Mouse (Mus musculus) hindbrain, embryonic 15.5 days (tissue): Measurements from ENCODE around the gene Carhsp1. TPM values are rescaled to one million over a fixed set of nuclear protein-coding genes. Genes with fewer than 3 reads are reported as not detected.
A peak's percentile ranks its signal among the peaks of the same experiment; 100 is the strongest.

Source experiments
- ATAC-seq: fragments of 200-750 bp; cut with Nextera tagmentation; 2 replicates; pipeline ENCODE4 v1.8.0; 2017; ENCODE audit warnings: low read depth, moderate number of reproducible peaks, moderate TSS enrichment; ENCODE audit not compliant: low FRiP score
- H3K27ac ChIP-seq: fragments of 300-500 bp; sonication (generic); replicated peaks from 2 replicates; pipeline ENCODE4 v1.5.1; 2015; ENCODE audit warnings: mild to moderate bottlenecking, inconsistent platforms
- H3K27me3 ChIP-seq: fragments of 300-500 bp; sonication (generic); 2 replicates; pipeline ENCODE4 v1.6.1; 2015; ENCODE audit warnings: control low read depth, inconsistent platforms
- H3K36me3 ChIP-seq: fragments of 300-500 bp; sonication (generic); 2 replicates; pipeline ENCODE4 v1.6.1; 2015; ENCODE audit warnings: control low read depth, inconsistent platforms
- H3K4me1 ChIP-seq: fragments of 300-500 bp; sonication (generic); replicated peaks from 2 replicates; pipeline ENCODE4 v1.6.1; 2015; ENCODE audit warnings: control low read depth, inconsistent platforms
- H3K4me2 ChIP-seq: fragments of 300-500 bp; sonication (generic); 2 replicates; pipeline ENCODE4 v1.6.1; 2015; ENCODE audit warnings: moderate library complexity, mild to moderate bottlenecking, inconsistent platforms
- H3K4me3 ChIP-seq: fragments of 300-500 bp; sonication (generic); 2 replicates; pipeline ENCODE4 v1.5.1; 2015; ENCODE audit warnings: mild to moderate bottlenecking, inconsistent platforms
- H3K9ac ChIP-seq: fragments of 300-500 bp; sonication (generic); 2 replicates; pipeline ENCODE4 v1.6.1; 2015; ENCODE audit warnings: inconsistent platforms
- H3K9me3 ChIP-seq: fragments of 300-500 bp; sonication (generic); 2 replicates; pipeline ENCODE4 v1.6.1; 2016; ENCODE audit warnings: control low read depth, inconsistent platforms
- WGBS: fragments of 180-500 bp; shearing (Covaris S2); methylation state at CpG from one replicate; pipeline ENCODE4 v1.1.7; 2015; 5-methylcytosine and 5-hydroxymethylcytosine counted together
- polyA plus RNA-seq: library from polyadenylated mRNA; unstranded; fragments of >200 nt; fragmentation: Nextera tagmentation; extraction: Ambion mirVana; gene quantifications from 2 replicates; pipeline ENCODE4 v1.2.1, GENCODE M21; 2015

Gene Carhsp1
- polyA plus RNA-seq, 1 experiment from 2014 or later, result 171 TPM

DNA sequence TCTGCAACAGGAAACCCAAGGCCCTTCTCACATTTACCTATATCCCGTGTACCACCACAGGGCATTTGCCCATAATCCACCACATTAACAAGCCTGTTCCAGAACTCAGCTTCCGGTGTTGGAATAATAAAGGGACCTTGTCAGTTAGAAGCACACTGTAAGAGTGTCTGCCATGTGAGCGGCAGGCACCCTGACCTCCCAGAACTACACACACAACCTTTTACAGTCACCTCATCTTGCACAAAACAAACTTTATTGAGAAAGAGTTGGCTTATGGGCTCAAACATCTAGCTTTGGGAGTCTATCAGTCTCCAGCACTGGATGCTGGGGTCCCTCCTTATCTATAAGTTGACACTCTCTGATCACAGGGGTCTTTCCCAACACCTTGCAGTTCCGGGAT lies 13.6 kb downstream of the Carhsp1 start:
- Histone ChIP-seq H3K9me3 (no peaks in the 10 kb centered on the region), H3K4me1 (peaks cover 3% of the 10 kb centered on the region; the same call in 1 of the 2 replicates), H3K4me2 (no peak overlapping the region), H3K9ac (no peak overlapping the region), H3K27me3 (no peaks in the 10 kb centered on the region), H3K36me3 (peaks cover 51% of the 10 kb centered on the region), H3K27ac (no peak overlapping the region), H3K4me3 (no peak overlapping the region)
- ATAC-seq, result no peak
- WGBS, result 82% methylated on average over 4 of the region's 4 CpGs

DNA sequence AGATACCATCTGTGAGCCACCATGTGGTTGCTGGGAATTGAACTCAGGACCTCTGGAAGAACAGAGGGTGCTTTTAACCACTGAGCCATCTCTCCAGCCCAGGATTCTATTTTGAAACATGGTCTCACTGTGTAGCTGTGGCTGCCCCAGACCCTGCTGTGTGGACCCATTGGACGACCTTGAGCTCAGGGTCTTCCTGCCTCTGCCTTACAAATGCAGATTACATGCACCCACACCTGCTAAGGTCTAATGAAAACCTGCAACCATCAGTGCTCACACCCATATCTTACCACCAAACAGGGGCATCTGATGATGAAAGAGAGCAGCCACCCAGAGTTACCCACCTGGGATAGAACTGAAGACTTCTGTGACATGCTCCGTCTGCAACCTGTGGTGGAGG lies 15.7 kb downstream of the Carhsp1 start:
- no peak overlapping the region for H3K4me2 ChIP-seq
- no peak overlapping the region for H3K27ac ChIP-seq
- H3K4me1 ChIP-seq, result no peaks in the 10 kb centered on the region
- no peak overlapping the region for H3K9ac ChIP-seq
- H3K9me3 ChIP-seq, result no peaks in the 10 kb centered on the region
- no peaks in the 10 kb centered on the region for H3K27me3 ChIP-seq
- peaks cover 41% of the 10 kb centered on the region for H3K36me3 ChIP-seq
- H3K4me3 ChIP-seq, result no peak overlapping the region
- no peak for ATAC-seq
- 94% methylated on average over 2 of the region's 2 CpGs for WGBS

DNA sequence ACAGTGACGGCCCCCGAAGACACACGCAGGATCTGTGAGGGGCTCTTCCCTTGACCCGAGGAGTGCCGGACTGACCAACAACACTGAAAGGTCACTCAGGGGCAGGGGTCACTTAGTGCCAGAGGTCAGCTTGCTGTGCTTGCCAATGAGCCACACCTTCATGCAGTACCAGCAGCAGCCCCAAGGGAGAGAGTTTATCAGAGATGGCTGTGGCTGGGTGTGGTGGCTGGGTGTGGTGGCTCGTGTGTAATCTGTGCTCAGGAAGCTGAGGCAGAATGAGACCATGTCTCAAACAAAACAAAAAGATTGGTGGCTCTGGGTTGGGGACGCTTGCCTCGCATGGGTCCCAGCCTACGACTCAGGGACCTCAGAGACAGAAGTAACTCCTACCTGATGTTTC lies 16.4 kb downstream of the Carhsp1 start:
- H3K9ac ChIP-seq, result no peak overlapping the region
- 84% methylated on average over 9 of the region's 9 CpGs for WGBS
- ATAC-seq, result no peak
- no peak overlapping the region for H3K4me3 ChIP-seq
- no peaks in the 10 kb centered on the region for H3K9me3 ChIP-seq
- H3K36me3 ChIP-seq, result peaks cover 37% of the 10 kb centered on the region
- no peaks in the 10 kb centered on the region for H3K4me1 ChIP-seq
- no peak overlapping the region for H3K4me2 ChIP-seq
- no peaks in the 10 kb centered on the region for H3K27me3 ChIP-seq
- H3K27ac ChIP-seq, result no peak overlapping the region

DNA sequence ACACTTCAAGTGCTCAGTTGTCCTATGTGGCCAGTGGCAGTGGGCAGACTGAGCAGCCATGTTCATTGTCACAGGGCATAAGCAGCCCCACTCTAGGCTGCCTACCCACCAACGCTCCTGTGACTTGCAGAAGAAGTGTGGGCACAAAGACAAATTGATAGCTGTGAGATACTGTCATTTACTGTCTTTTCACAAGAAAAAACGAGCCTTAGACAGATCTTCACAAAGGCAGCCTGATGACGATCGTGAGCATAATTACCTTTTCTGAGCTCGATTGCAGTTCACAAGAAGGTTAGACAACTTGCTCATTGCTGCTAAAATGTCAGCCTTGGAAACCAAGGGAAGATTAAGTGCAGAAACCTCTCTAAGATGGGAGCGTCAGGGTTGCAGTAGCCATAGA lies 16.8 kb downstream of the Carhsp1 start:
- Histone ChIP-seq H3K4me1 (no peaks in the 10 kb centered on the region), H3K36me3 (peaks cover 34% of the 10 kb centered on the region), H3K4me2 (no peak overlapping the region), H3K9me3 (no peaks in the 10 kb centered on the region), H3K9ac (no peak overlapping the region), H3K4me3 (no peak overlapping the region), H3K27ac (no peak overlapping the region), H3K27me3 (no peaks in the 10 kb centered on the region)
- WGBS, result 86% methylated on average over 6 of the region's 6 CpGs
- ATAC-seq, result no peak

DNA sequence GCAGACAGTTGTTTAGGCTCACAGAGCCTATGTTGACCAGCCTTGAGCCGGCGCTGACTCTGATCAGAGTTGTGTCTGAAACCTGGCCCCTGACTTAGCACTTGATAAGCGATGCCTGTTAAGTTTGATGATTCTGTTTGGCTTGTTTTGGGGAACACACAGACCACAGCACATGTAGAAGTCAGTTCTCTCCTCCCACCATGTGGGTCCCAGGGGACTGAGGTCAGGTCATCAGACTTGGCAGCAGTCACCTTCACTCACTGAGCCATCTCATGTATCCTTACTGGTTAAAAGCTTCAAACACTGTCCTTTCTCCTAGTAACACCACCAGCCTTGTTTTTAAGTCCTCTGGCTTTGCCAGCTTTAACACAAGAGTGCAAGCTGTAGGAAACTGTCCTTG lies 21.9 kb downstream of the Carhsp1 start:
- no peak overlapping the region for H3K4me2 ChIP-seq
- peaks cover 49% of the 10 kb centered on the region for H3K36me3 ChIP-seq
- no peaks in the 10 kb centered on the region for H3K9me3 ChIP-seq
- 92% methylated on average over 3 of the region's 3 CpGs for WGBS
- no peak overlapping the region for H3K27ac ChIP-seq
- no peaks in the 10 kb centered on the region for H3K27me3 ChIP-seq
- H3K4me3 ChIP-seq, result no peak overlapping the region
- no peaks in the 10 kb centered on the region for H3K4me1 ChIP-seq
- no peak for ATAC-seq
- H3K9ac ChIP-seq, result no peak overlapping the region

DNA sequence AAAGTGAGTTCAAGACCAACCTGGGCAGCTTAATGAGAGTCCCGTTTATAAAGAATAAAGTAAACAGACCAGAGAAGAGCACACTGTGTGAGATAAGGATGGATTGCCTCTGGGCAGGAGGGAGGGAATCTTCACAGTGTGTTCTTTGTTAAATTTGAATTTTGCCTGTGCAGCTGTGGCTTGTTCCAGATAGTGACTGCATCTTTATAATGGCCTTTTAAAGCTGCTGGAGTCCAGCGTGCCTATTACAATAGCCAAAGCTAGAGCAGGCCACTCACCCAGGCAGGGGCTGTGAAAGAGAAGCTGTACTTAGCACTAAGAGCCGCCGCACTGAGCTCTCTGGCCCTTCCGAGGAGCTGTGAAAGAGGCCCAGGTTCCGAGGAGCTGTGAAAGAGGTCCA lies 26.4 kb downstream of the Carhsp1 start:
- no peak overlapping the region for H3K4me3 ChIP-seq
- H3K9me3 ChIP-seq, result no peaks in the 10 kb centered on the region
- 84% methylated on average over 6 of the region's 6 CpGs for WGBS
- no peaks in the 10 kb centered on the region for H3K27me3 ChIP-seq
- no peaks in the 10 kb centered on the region for H3K4me1 ChIP-seq
- H3K36me3 ChIP-seq, result peaks cover 57% of the 10 kb centered on the region
- no peak overlapping the region for H3K27ac ChIP-seq
- H3K9ac ChIP-seq, result no peak overlapping the region
- no peak for ATAC-seq
- H3K4me2 ChIP-seq, result no peak overlapping the region

DNA sequence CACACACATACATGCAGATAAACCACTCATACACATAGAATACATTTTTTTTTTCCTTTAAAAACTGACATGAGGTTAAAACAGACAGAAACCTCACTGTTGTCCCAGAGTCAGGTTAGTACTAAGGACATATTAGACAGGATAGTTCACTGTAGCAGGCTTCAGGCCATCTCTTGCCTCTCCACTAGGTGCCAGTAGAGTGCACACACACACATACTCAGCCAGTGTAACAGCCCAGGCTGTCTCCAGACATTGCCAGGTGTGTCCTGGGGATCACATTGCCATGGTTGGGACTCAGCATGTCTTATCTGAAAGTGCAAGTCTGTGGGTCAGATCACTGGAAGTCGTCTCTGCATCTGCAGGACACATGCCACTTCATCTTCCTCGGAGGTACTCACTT lies 28.1 kb downstream of the Carhsp1 start:
- Histone ChIP-seq H3K4me2 (no peak overlapping the region), H3K9ac (no peak overlapping the region), H3K27me3 (no peaks in the 10 kb centered on the region), H3K4me1 (peaks cover 6% of the 10 kb centered on the region; the same call in 1 of the 2 replicates), H3K36me3 (peaks cover 44% of the 10 kb centered on the region), H3K4me3 (no peak overlapping the region), H3K27ac (no peak overlapping the region), H3K9me3 (no peaks in the 10 kb centered on the region)
- WGBS, result 82% methylated on average over 2 of the region's 2 CpGs
- ATAC-seq, result 0 out of 2 replicates have a peak, but pooled peaks have one; percentile 65

DNA sequence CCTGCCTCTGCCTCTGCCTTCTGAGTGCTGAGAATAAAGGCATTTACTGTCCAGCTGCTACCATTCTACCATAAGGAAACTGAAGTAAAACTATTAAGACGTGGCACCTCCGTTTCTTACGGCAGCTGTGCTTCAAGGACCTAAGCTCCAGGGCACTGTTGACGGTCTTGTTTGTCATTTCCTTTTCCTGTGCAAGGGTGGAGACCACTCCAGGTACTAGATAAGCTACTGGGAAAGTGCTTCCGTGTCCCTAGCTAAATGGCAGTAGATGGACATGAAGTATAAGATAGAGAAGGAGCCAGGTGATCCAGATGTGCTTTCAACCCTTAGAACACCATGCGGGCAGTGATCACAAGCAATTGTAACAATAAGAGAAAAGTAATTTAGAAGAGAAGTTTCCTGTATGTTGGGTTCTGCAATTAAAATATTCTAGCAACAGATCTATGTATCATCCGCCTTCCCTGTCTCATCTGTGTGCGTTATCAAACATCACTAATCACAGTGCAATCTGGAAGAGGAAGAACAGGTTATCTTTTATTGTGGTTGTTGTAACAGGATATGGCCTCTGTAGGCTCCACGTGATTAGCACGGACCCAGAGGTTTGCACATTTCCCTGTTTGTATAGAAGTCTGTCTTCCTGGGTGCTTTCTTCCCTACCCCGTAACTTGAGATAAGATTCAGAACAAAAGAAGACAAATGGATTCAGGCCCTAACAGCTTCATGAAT lies 32.3 kb downstream of the Carhsp1 start:
- 89% methylated on average over 11 of the region's 11 CpGs for WGBS
- peaks cover 35% of the 10 kb centered on the region for H3K4me1 ChIP-seq
- no peak for ATAC-seq

DNA sequence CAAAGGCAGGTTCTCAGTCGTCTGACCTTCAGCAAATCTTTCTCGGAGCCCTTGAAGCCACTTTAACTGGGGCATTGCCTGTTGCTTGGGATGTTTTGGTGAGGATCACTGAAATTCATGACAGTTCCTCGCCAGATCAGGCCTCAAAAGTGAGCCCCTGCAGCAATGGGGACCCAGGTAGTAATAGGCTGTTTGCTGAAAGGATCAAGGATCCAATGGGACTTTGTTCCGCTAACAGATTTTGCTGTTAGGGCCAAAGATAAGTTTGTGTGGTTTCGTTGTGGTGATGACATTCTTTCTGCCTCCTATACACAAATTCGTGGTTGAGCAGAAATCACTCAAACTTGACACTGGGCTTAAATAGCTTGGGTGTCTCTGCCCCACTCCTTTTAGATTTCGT lies 33.8 kb downstream of the Carhsp1 start:
- peak overlapping the region; percentile 90 for H3K27ac ChIP-seq
- no peak for ATAC-seq

More for the DNA sequence above, 32.3 kb downstream of the Carhsp1 start:
- H3K27me3 ChIP-seq, result no peaks in the 10 kb centered on the region
- no peak overlapping the region for H3K27ac ChIP-seq
- H3K36me3 ChIP-seq, result peaks cover 13% of the 10 kb centered on the region
- H3K9ac ChIP-seq, result no peak overlapping the region
- no peak overlapping the region for H3K4me2 ChIP-seq
- H3K4me3 ChIP-seq, result no peak overlapping the region
- H3K9me3 ChIP-seq, result no peaks in the 10 kb centered on the region

DNA sequence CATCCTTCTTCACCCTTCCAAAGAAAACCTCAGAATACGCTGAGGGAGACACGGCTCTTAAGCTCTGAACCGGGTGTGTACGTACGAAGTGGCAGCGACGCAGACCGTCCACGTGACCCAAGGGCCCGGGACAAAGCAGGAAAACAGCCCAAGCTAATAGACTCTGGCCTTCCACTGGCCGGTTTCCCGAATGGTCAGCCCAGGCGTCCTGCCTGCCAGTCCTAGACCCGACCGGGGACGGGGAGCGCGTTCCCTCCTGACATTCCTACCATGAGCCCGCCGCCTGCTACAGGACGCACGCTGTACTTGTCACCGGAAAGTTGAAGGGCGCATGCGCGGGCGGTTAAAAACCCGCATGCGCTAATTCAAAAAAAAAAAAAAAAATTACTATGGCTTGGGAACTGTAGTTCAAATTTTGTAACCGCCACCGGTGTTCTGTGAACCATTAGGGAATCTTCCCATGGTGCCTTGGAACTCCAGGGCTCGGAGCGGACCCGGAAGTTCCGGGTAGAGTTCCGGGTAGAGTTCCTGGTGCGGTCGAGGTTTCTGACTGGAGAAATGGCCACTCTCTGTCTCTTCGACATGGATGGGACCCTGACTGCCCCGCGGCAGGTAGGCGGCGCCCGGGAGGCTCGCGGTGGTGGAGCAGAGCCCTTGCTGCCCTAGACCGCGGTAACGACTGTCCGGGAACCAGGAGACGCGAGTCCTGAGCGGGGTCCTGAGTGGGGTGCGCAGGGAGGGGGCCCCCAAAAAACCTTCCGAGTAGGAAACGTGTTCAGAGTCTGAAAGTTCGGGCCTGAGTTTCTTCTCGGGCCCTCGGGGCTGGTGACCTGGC lies 34.5 kb downstream of the Carhsp1 start, which contains the start of the genes Pmm2 and Tmem186:
Gene Pmm2, plus strand, starts transcription at position 458 of the 835 bp plus-strand sequence.
Gene Tmem186, minus strand, starts transcription at position 496 of the 835 bp plus-strand sequence.
- Histone ChIP-seq H3K9ac (peak within 1 kb of the TSS; percentile 68), H3K27ac (peak within 1 kb of the TSS; percentile 90), H3K4me1 (peaks cover 35% of the 10 kb centered on the region), H3K9me3 (no peaks in the 10 kb centered on the region), H3K27me3 (no peaks in the 10 kb centered on the region), H3K4me2 (peak within 1 kb of the TSS; percentile 93), H3K36me3 (peaks cover 1% of the 10 kb centered on the region), H3K4me3 (peak within 1 kb of the TSS; percentile 67)
- ATAC-seq, result peak; percentile 94
- under 1% methylated on average over 59 of the region's 59 CpGs for WGBS

More for the DNA sequence above, 33.8 kb downstream of the Carhsp1 start:
- WGBS, result 50% methylated on average over 7 of the region's 7 CpGs
- H3K4me2 ChIP-seq, result peak overlapping the region; percentile 93
- peaks cover 4% of the 10 kb centered on the region; the same call in 1 of the 2 replicates for H3K36me3 ChIP-seq
- no peaks in the 10 kb centered on the region for H3K9me3 ChIP-seq
- peak overlapping the region; percentile 67 for H3K4me3 ChIP-seq
- H3K9ac ChIP-seq, result peak overlapping the region; percentile 56
- peaks cover 35% of the 10 kb centered on the region for H3K4me1 ChIP-seq
- H3K27me3 ChIP-seq, result no peaks in the 10 kb centered on the region

DNA sequence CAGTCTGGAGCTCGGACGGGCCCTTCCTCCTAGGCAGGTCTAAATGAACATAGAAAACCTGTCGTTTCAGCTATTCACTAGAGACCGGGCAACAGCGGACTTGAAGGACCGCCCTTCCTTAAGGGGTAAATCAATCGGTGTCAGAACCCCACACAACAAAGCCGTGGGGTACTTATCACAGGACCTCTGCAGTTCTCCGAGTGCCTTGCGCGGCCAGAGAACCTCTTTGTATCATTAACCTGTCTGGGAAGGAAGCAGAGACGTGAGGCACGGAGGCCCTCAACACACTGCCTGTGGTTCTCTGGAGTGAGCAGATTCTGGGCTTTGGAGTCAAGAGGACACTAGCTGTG lies 35.1 kb downstream of the Carhsp1 start:
- ATAC-seq, result peak; percentile 28
- 0% methylated on average over 13 of the region's 13 CpGs for WGBS

DNA sequence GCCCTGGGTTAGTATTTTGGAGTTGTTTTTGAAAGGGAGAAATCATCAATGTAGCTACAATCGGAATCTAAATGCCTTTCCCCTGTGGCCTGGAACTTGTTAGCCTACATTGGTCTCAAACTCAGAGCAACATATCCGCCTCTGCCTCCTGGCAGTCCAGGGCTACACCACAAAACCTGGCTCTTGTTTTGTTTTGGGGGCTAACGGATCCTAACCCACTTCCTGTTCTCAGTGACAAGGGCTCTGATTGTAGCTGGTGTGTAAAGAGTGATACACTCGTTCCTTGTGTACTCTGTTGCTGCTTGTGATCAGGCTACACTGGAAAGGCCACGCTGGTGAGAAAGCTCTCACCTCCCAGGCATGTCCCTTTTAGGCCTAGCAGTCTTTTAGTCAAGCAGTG lies 40.5 kb downstream of the Carhsp1 start:
- no peaks in the 10 kb centered on the region for H3K9me3 ChIP-seq
- 93% methylated on average over 5 of the region's 5 CpGs for WGBS

More for the DNA sequence above, 35.1 kb downstream of the Carhsp1 start:
- Histone ChIP-seq H3K27ac (peak overlapping the region; percentile 90), H3K4me2 (peak overlapping the region; percentile 93), H3K4me3 (peak overlapping the region; percentile 67), H3K27me3 (no peaks in the 10 kb centered on the region), H3K36me3 (peaks cover 5% of the 10 kb centered on the region), H3K4me1 (peaks cover 35% of the 10 kb centered on the region), H3K9ac (peak overlapping the region; percentile 68), H3K9me3 (no peaks in the 10 kb centered on the region)

More for the DNA sequence above, 40.5 kb downstream of the Carhsp1 start:
- ATAC-seq, result no peak
- Histone ChIP-seq H3K4me2 (no peak overlapping the region), H3K4me3 (no peak overlapping the region), H3K4me1 (peaks cover 16% of the 10 kb centered on the region), H3K27me3 (no peaks in the 10 kb centered on the region), H3K36me3 (peaks cover 5% of the 10 kb centered on the region), H3K27ac (no peak overlapping the region), H3K9ac (no peak overlapping the region)
